ENCODE assay signal across 8 mouse cellular contexts in the genomic region with DNA sequence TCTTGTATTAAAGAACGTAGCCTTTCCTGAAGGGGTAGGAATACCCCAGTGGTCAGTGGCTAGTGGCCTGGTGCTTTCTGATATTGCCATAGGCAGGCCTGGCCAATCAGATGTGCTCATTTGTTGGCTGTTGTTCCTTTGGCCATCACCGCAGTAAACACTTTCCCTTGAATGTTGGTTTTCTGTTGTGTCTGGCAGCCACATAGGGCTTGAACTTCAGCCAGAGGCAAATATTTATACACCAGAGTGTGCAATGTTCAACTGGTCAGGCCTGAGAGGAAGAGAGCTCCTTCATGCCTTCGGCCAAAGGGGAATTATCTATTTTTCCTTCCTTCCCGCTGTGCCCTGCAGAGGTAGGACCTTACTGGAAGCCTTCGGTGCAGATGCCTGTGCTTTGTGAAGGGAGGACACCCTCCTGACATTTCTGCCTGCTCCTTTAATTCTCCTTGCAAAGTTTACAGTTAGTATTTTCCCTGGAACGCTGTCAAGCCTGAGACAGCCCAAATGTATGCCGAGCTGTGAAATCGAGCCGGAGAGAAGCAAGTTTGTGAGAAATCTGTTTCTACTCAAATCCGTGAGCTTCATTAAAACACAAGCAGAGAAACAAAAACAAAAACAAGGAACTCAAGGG.
DNase-seq lines count a peak whose midpoint lies in the region; ATAC-seq and TF ChIP-seq lines count a peak whose summit lies in the region.

No protein-coding gene starts in this region.

- H3K4me1 ChIP-seq in intestine, postnatal 0 days (replicated peaks; ENCODE audit: control insufficient read depth, insufficient read depth, low read length) = no peaks in the 10 kb centered on the region
- peaks cover 29% of the 10 kb centered on the region for H3K4me1 ChIP-seq in limb, embryonic 15.5 days

- no peak for ATAC-seq in intestine, postnatal 0 days
- ATAC-seq in limb, embryonic 15.5 days (ENCODE audit: insufficient number of reproducible peaks, low FRiP score, low TSS enrichment, low read depth) = peak; percentile 53

- TF ChIP-seq CTCF in intestine, postnatal 0 days (IDR thresholded peaks at IDR 0.05; ENCODE audit: low read depth) = no peak

- H3K4me2 ChIP-seq in intestine, postnatal 0 days (replicated peaks; ENCODE audit: low read depth) = peak overlapping the region; percentile 51
- H3K4me2 ChIP-seq in limb, embryonic 15.5 days = peak overlapping the region; percentile 51

- H3K36me3 ChIP-seq in intestine, postnatal 0 days (ENCODE audit: control insufficient read depth, insufficient read depth) = no peaks in the 10 kb centered on the region
- no peaks in the 10 kb centered on the region for H3K36me3 ChIP-seq in limb, embryonic 15.5 days

- H3K9me3 ChIP-seq in intestine, postnatal 0 days (ENCODE audit: control insufficient read depth) = no peaks in the 10 kb centered on the region
- H3K9me3 ChIP-seq in limb, embryonic 15.5 days = no peaks in the 10 kb centered on the region

- 60% methylated on average over 10 of the region's 10 CpGs for WGBS in intestine, postnatal 0 days
- 30% methylated on average over 10 of the region's 10 CpGs for WGBS in limb, embryonic 15.5 days

- no peaks in the 10 kb centered on the region for H3K27me3 ChIP-seq in intestine, postnatal 0 days (replicated peaks; ENCODE audit: control insufficient read depth, insufficient read depth, low read length)
- H3K27me3 ChIP-seq in limb, embryonic 15.5 days = no peaks in the 10 kb centered on the region

- H3K9ac ChIP-seq in intestine, postnatal 0 days (ENCODE audit: low read depth, low read length) = no peak overlapping the region
- H3K9ac ChIP-seq in limb, embryonic 15.5 days = no peak overlapping the region

- H3K4me3 ChIP-seq in intestine, postnatal 0 days (ENCODE audit: low read depth, low read length) = peak overlapping the region; percentile 15; the same call in 1 of the 2 replicates
- peak overlapping the region; percentile 38 for H3K4me3 ChIP-seq in limb, embryonic 15.5 days

- peak; percentile 36 to 58 for DNase-seq in cerebellum, adult 18-20 months
- no peak for DNase-seq in cerebellum, adult 9-11 months
- DNase-seq in adrenal gland, postnatal 36 days = peak; percentile 35 to 51
- peak; percentile 98 for DNase-seq in heart, adult 11 months
- peak; percentile 39 for DNase-seq in ovary, postnatal 36 days (ENCODE audit: low spot score)
- DNase-seq in T-cell, adult 2 months (ENCODE audit: low spot score) = no peak

- peak overlapping the region; percentile 85 for H3K27ac ChIP-seq in intestine, postnatal 0 days (ENCODE audit: low read depth, low read length)
- peak overlapping the region; percentile 92 for H3K27ac ChIP-seq in limb, embryonic 15.5 days

Comparison
In these comparisons a context has a peak if more than half of its experiments do, and no peak if none do; other contexts are left out.
1. DNase-seq: peak in cerebellum, adult 18-20 months (2 of 2), adrenal gland, postnatal 36 days (2 of 2), heart, adult 11 months (single experiment) and ovary, postnatal 36 days (single experiment); none in cerebellum, adult 9-11 months (single experiment) and T-cell, adult 2 months (single experiment).